Comparison of ENCODE assay signal across 8 mouse cellular contexts in genomic region chr11:62756456-62757142, GRCm38 (mm10). TPM values are rescaled to one million over a fixed set of nuclear protein-coding genes. Genes with fewer than 3 reads are reported as not detected.
DNase-seq lines count a peak whose midpoint lies in the region.

No protein-coding gene starts in this region.

- peak; percentile 60 for DNase-seq in adipocyte (ENCODE audit: low spot score)
- peak; percentile 98 for DNase-seq in embryo, embryonic 10.5 days (ENCODE audit: low spot score)
- peak; percentile 97 for DNase-seq in gastrocnemius, postnatal 14 days
- DNase-seq in induced T-regulatory cell, adult 2 months (ENCODE audit: low read depth): peak; percentile 83
- DNase-seq in left cerebral cortex, adult 8-10 months (ENCODE audit: low spot score in 2 of 2): peak; percentile 77 to 88
- DNase-seq in right cerebral cortex, adult 2 months (ENCODE audit: low spot score in 2 of 2): peak; percentile 85 to 93
- peak; percentile 89 for DNase-seq in urinary bladder, postnatal 10 days (ENCODE audit: low spot score)

- no peaks in the 10 kb centered on the region for H3K36me3 ChIP-seq in megakaryocyte, embryonic 14.5 days (replicated peaks; ENCODE audit: low read length)

- peaks cover 16% of the 10 kb centered on the region for H3K4me1 ChIP-seq in megakaryocyte, embryonic 14.5 days

- H3K27me3 ChIP-seq in megakaryocyte, embryonic 14.5 days (replicated peaks): peaks cover 47% of the 10 kb centered on the region

- H3K4me3 ChIP-seq in megakaryocyte, embryonic 14.5 days (replicated peaks): peak overlapping the region; percentile 90

- intact Hi-C loops in gastrocnemius, postnatal 14 days (cut with DNase I; ENCODE audit: low total_unique reads): loop anchor here (5.0 kb wide), 2 partner anchors 51 to 96 kb away; no protein-coding TSS in a partner anchor

- H3K9me3 ChIP-seq in megakaryocyte, embryonic 14.5 days: no peaks in the 10 kb centered on the region

RNA-seq across cellular contexts. Expression of gene Gm10428, which starts 3.7 kb away (rescaled TPM):
- total RNA-seq in gastrocnemius, postnatal 14 days (2021): not detected
- not detected for total RNA-seq in left cerebral cortex, adult 8-10 months (2022)
- polyA plus RNA-seq in megakaryocyte, embryonic 14.5 days (2012; ENCODE audit: insufficient read depth, low replicate concordance): not detected in 2 replicates

RNA-seq across cellular contexts. Expression of gene Zfp287, which starts 24.9 kb away (rescaled TPM):
- 1 to 10 TPM; 1.7 TPM for total RNA-seq in gastrocnemius, postnatal 14 days (2021)
- 10 to 100 TPM; 17.2 to 19.2 (median 17.9) TPM for total RNA-seq in left cerebral cortex, adult 8-10 months (2022)
- 0.16 TPM in 1 of 2 replicates, not detected in the other for polyA plus RNA-seq in megakaryocyte, embryonic 14.5 days (2012; ENCODE audit: insufficient read depth, low replicate concordance)

RNA-seq across cellular contexts. Expression of gene Zfp286, which starts 32.7 kb away (rescaled TPM):
- total RNA-seq in gastrocnemius, postnatal 14 days (2021): 1 to 10 TPM in 1 of 2 experiments, under 1 TPM in 1; 0.95 to 1.8 TPM
- 10 to 100 TPM; 18.2 to 27.5 (median 25.2) TPM for total RNA-seq in left cerebral cortex, adult 8-10 months (2022)
- polyA plus RNA-seq in megakaryocyte, embryonic 14.5 days (2012; ENCODE audit: insufficient read depth, low replicate concordance): 0.89 TPM in 1 of 2 replicates, not detected in the other

Comparison
In these comparisons a context has a peak if more than half of its experiments do, and no peak if none do; other contexts are left out.
1. Peak in every context shown above with its lines: DNase-seq and H3K4me3 ChIP-seq.
2. RNA of gene Zfp287, which starts 24.9 kb away (total RNA-seq): 17.2 to 19.2 TPM in left cerebral cortex, adult 8-10 months; 1.7 TPM in gastrocnemius, postnatal 14 days; every median in the first group is over 4 times any median in the second.
3. RNA of gene Zfp286, which starts 32.7 kb away (total RNA-seq): 18.2 to 27.5 TPM in left cerebral cortex, adult 8-10 months; 0.95 to 1.8 TPM in gastrocnemius, postnatal 14 days; every median in the first group is over 4 times any median in the second.